Mouse (Mus musculus): ENCODE measurements around the gene Grk1. TPM values are rescaled to one million over a fixed set of nuclear protein-coding genes. Genes with fewer than 3 reads are reported as not detected.
A peak's percentile ranks its signal among the peaks of the same experiment; 100 is the strongest.

Grk1 gene
- total and polyA plus RNA-seq, 2 experiments from 2014 or later: 0.42 TPM; not detected in 1

- ATAC-seq (ENCODE audit: insufficient read depth, low read depth) (no peak), DNase-seq (ENCODE audit: low spot score) (no peak)
- H3K4me3 ChIP-seq (ENCODE audit: low read depth, low read length): no peak overlapping the region
- 82% methylated on average over 7 of the region's 7 CpGs for whole genome bisulfite sequencing
- no peaks in the 10 kb centered on the region for H3K36me3 ChIP-seq (replicated peaks; ENCODE audit: control insufficient read depth, insufficient read depth, low read length)
- no peak for TF ChIP-seq CTCF (IDR thresholded peaks at IDR 0.05; ENCODE audit: low read depth)
- TF ChIP-seq EP300 (IDR thresholded peaks at IDR 0.05; ENCODE audit: low read depth): no peak
- no peak overlapping the region for H3K4me2 ChIP-seq (ENCODE audit: low read depth, low read length)
- H3K9me3 ChIP-seq (replicated peaks; ENCODE audit: control insufficient read depth, low read length): no peaks in the 10 kb centered on the region
- H3K27ac ChIP-seq (ENCODE audit: low read depth): no peak overlapping the region
- no peaks in the 10 kb centered on the region for H3K27me3 ChIP-seq (ENCODE audit: control insufficient read depth, insufficient read depth, low read length)
- H3K4me1 ChIP-seq (ENCODE audit: control insufficient read depth, insufficient read depth): no peaks in the 10 kb centered on the region
- no peak overlapping the region for H3K9ac ChIP-seq (replicated peaks; ENCODE audit: low read depth, low read length)
Measured at GRCm38 (mm10) chr8:13393869-13394268, 11.0 kb upstream of the Grk1 start.

GRCm38 (mm10) chr8:13396725-13397124, 8.2 kb upstream of the Grk1 start, which contains the start of gene Atp4b:
Atp4b (minus strand) TSS chr8:13396825.
- H3K27ac ChIP-seq (ENCODE audit: low read depth): no peak within 1 kb of the TSS
- no peaks in the 10 kb centered on the region for H3K4me1 ChIP-seq (ENCODE audit: control insufficient read depth, insufficient read depth)
- H3K36me3 ChIP-seq (replicated peaks; ENCODE audit: control insufficient read depth, insufficient read depth, low read length): no peaks in the 10 kb centered on the region
- no peak for DNase-seq (ENCODE audit: low spot score)
- TF ChIP-seq EP300 (IDR thresholded peaks at IDR 0.05; ENCODE audit: low read depth) (no peak), CTCF (IDR thresholded peaks at IDR 0.05; ENCODE audit: low read depth) (no peak)
- no peak within 1 kb of the TSS for H3K4me3 ChIP-seq (ENCODE audit: low read depth, low read length)
- no peaks in the 10 kb centered on the region for H3K27me3 ChIP-seq (ENCODE audit: control insufficient read depth, insufficient read depth, low read length)
- H3K9me3 ChIP-seq (replicated peaks; ENCODE audit: control insufficient read depth, low read length): no peaks in the 10 kb centered on the region
- no peak for ATAC-seq (ENCODE audit: insufficient read depth, low read depth)
- no peak within 1 kb of the TSS for H3K9ac ChIP-seq (replicated peaks; ENCODE audit: low read depth, low read length)
- 60% methylated on average over 5 of the region's 5 CpGs for WGBS
- H3K4me2 ChIP-seq (ENCODE audit: low read depth, low read length): no peak within 1 kb of the TSS

DNA sequence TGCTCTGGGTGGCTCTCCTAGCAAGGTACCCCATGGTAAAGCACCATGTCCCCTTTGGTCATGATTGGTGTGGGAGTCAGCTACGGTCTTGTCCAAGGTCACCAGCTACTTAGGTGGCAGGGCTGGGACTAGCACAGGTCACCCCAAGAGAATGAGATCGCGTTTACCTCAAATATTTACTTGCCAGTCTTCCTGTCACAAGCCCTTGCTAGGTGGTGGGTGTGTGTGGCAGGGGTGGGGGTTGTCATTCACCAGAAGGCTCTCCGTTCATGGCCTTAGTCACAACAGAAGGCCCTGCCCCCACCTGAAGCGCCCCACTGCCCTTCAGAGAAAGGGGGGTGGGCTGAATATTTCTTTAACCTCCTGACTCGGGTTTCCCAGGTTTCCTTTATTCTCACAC, 1.4 kb upstream of the Grk1 start:
- no peak overlapping the region for H3K4me2 ChIP-seq (ENCODE audit: low read depth, low read length)
- no peak overlapping the region for H3K4me3 ChIP-seq (ENCODE audit: low read depth, low read length)
- H3K36me3 ChIP-seq (replicated peaks; ENCODE audit: control insufficient read depth, insufficient read depth, low read length): no peaks in the 10 kb centered on the region
- H3K9me3 ChIP-seq (replicated peaks; ENCODE audit: control insufficient read depth, low read length): no peaks in the 10 kb centered on the region
- TF ChIP-seq EP300 (IDR thresholded peaks at IDR 0.05; ENCODE audit: low read depth) (no peak), CTCF (IDR thresholded peaks at IDR 0.05; ENCODE audit: low read depth) (no peak)
- H3K27me3 ChIP-seq (ENCODE audit: control insufficient read depth, insufficient read depth, low read length): no peaks in the 10 kb centered on the region
- no peak overlapping the region for H3K27ac ChIP-seq (ENCODE audit: low read depth)
- DNase-seq (ENCODE audit: low spot score): no peak
- H3K4me1 ChIP-seq (ENCODE audit: control insufficient read depth, insufficient read depth): no peaks in the 10 kb centered on the region
- 69% methylated on average over 6 of the region's 6 CpGs for WGBS
- H3K9ac ChIP-seq (replicated peaks; ENCODE audit: low read depth, low read length): no peak overlapping the region
- ATAC-seq (ENCODE audit: insufficient read depth, low read depth): no peak

GRCm38 (mm10) chr8:13406011-13406410, 1.1 kb downstream of the Grk1 start:
- TF ChIP-seq CTCF (IDR thresholded peaks at IDR 0.05; ENCODE audit: low read depth): no peak
- DNase-seq (ENCODE audit: low spot score) (no peak), ATAC-seq (ENCODE audit: insufficient read depth, low read depth) (no peak)
- Histone ChIP-seq H3K4me1 (ENCODE audit: control insufficient read depth, insufficient read depth) (no peaks in the 10 kb centered on the region), H3K9ac (replicated peaks; ENCODE audit: low read depth, low read length) (no peak overlapping the region), H3K27me3 (ENCODE audit: control insufficient read depth, insufficient read depth, low read length) (no peaks in the 10 kb centered on the region), H3K36me3 (replicated peaks; ENCODE audit: control insufficient read depth, insufficient read depth, low read length) (no peaks in the 10 kb centered on the region), H3K9me3 (replicated peaks; ENCODE audit: control insufficient read depth, low read length) (no peaks in the 10 kb centered on the region), H3K4me3 (ENCODE audit: low read depth, low read length) (no peak overlapping the region), H3K4me2 (ENCODE audit: low read depth, low read length) (no peak overlapping the region), H3K27ac (ENCODE audit: low read depth) (no peak overlapping the region)
- WGBS: 79% methylated on average over 5 of the region's 5 CpGs

- WGBS: 28% methylated on average over 6 of the region's 6 CpGs
- peak; percentile 22; the same call in 1 of the 2 replicates for ATAC-seq (ENCODE audit: insufficient read depth, low read depth)
Measured at GRCm38 (mm10) chr8:13411597-13411996, 6.7 kb downstream of the Grk1 start.

GRCm38 (mm10) chr8:13412891-13413558, 8.1 kb downstream of the Grk1 start:
- DNase-seq (ENCODE audit: low spot score): peak; percentile 60
- TF ChIP-seq CTCF (IDR thresholded peaks at IDR 0.05; ENCODE audit: low read depth) (peak; percentile 85), EP300 (IDR thresholded peaks at IDR 0.05; ENCODE audit: low read depth) (no peak)
- no peaks in the 10 kb centered on the region for H3K4me1 ChIP-seq (ENCODE audit: control insufficient read depth, insufficient read depth)
- H3K4me2 ChIP-seq (ENCODE audit: low read depth, low read length): no peak overlapping the region
- H3K4me3 ChIP-seq (ENCODE audit: low read depth, low read length): no peak overlapping the region
- ATAC-seq (ENCODE audit: insufficient read depth, low read depth): peak; percentile 47; the same call in 1 of the 2 replicates
- WGBS: 57% methylated on average over 13 of the region's 13 CpGs
- H3K36me3 ChIP-seq (replicated peaks; ENCODE audit: control insufficient read depth, insufficient read depth, low read length): no peaks in the 10 kb centered on the region
- H3K9me3 ChIP-seq (replicated peaks; ENCODE audit: control insufficient read depth, low read length): no peaks in the 10 kb centered on the region
- H3K9ac ChIP-seq (replicated peaks; ENCODE audit: low read depth, low read length): no peak overlapping the region
- 0 out of 2 replicates have a peak, but pooled peaks cover 9% of the 10 kb centered on the region for H3K27me3 ChIP-seq (ENCODE audit: control insufficient read depth, insufficient read depth, low read length)
- no peak overlapping the region for H3K27ac ChIP-seq (ENCODE audit: low read depth)

More at GRCm38 (mm10) chr8:13411597-13411996, 6.7 kb downstream of the Grk1 start:
- TF ChIP-seq CTCF (IDR thresholded peaks at IDR 0.05; ENCODE audit: low read depth): peak; percentile 75
- no peak for TF ChIP-seq EP300 (IDR thresholded peaks at IDR 0.05; ENCODE audit: low read depth)
- Histone ChIP-seq H3K4me2 (ENCODE audit: low read depth, low read length) (no peak overlapping the region), H3K27ac (ENCODE audit: low read depth) (no peak overlapping the region), H3K36me3 (replicated peaks; ENCODE audit: control insufficient read depth, insufficient read depth, low read length) (no peaks in the 10 kb centered on the region), H3K9me3 (replicated peaks; ENCODE audit: control insufficient read depth, low read length) (no peaks in the 10 kb centered on the region), H3K4me1 (ENCODE audit: control insufficient read depth, insufficient read depth) (no peaks in the 10 kb centered on the region), H3K27me3 (ENCODE audit: control insufficient read depth, insufficient read depth, low read length) (0 out of 2 replicates have a peak, but pooled peaks cover 9% of the 10 kb centered on the region), H3K9ac (replicated peaks; ENCODE audit: low read depth, low read length) (no peak overlapping the region), H3K4me3 (ENCODE audit: low read depth, low read length) (no peak overlapping the region)
- DNase-seq (ENCODE audit: low spot score): peak; percentile 50
